Mouse (Mus musculus) testis, postnatal 10 days (tissue): ENCODE results near the gene Misp.

ENCODE experiments used
- DNase-seq: peaks from one replicate; pipeline ENCODE4 v3.0.0; 2021; ENCODE audit warnings: low spot score

Gene Misp

GRCm38 (mm10) chr10:79820782-79821181 is at the start of gene Misp:
Gene Misp, plus strand, starts transcription at chr10:79820989.
- no peak for DNase-seq

- DNase-seq: no peak
These were observed 48.5 kb upstream of the Misp start for GRCm38 (mm10) chr10:79772320-79772719.

GRCm38 (mm10) chr10:79773208-79773607 is 47.6 kb upstream of the Misp start:
- DNase-seq: no peak

GRCm38 (mm10) chr10:79774486-79775279 is 46.1 kb upstream of the Misp start:
- peak; percentile 86 for DNase-seq

GRCm38 (mm10) chr10:79777103-79777531 is 43.7 kb upstream of the Misp start, which contains the start of gene Fstl3:
Gene Fstl3, plus strand, starts transcription at chr10:79777272.
- DNase-seq: peak; percentile 71

GRCm38 (mm10) chr10:79778006-79778405 is 42.8 kb upstream of the Misp start:
- DNase-seq: peak; percentile 83

GRCm38 (mm10) chr10:79779193-79779592 is 41.6 kb upstream of the Misp start:
- DNase-seq: no peak

- DNase-seq: peak; percentile 99
These were observed 40.8 kb upstream of the Misp start for GRCm38 (mm10) chr10:79779784-79780663.

- peak; percentile 80 for DNase-seq
These were observed 40.1 kb upstream of the Misp start for GRCm38 (mm10) chr10:79780664-79781015.

- DNase-seq: no peak
These were observed 39.6 kb upstream of the Misp start for GRCm38 (mm10) chr10:79781139-79781538.

- DNase-seq: no peak
These were observed 38.8 kb upstream of the Misp start for GRCm38 (mm10) chr10:79781956-79782355.

- no peak for DNase-seq
These were observed 37.7 kb upstream of the Misp start for GRCm38 (mm10) chr10:79783050-79783449.

- DNase-seq: peak; percentile 75
These were observed 36.6 kb upstream of the Misp start for GRCm38 (mm10) chr10:79783920-79784800.

GRCm38 (mm10) chr10:79788386-79789158 is 32.2 kb upstream of the Misp start:
- peak; percentile 92 for DNase-seq

- no peak for DNase-seq
These were observed 31.2 kb upstream of the Misp start for GRCm38 (mm10) chr10:79789581-79789980.

GRCm38 (mm10) chr10:79790861-79791260 is 29.9 kb upstream of the Misp start, which contains the start of gene Prss57:
Gene Prss57, minus strand, starts transcription at chr10:79790961.
- no peak for DNase-seq

GRCm38 (mm10) chr10:79792339-79793040 is 28.3 kb upstream of the Misp start:
- no peak for DNase-seq

GRCm38 (mm10) chr10:79793051-79793737 is 27.6 kb upstream of the Misp start, which contains the start of gene Palm:
Gene Palm, plus strand, starts transcription at chr10:79793572.
- peak; percentile 91 for DNase-seq

GRCm38 (mm10) chr10:79793738-79794490 is 26.9 kb upstream of the Misp start:
- DNase-seq: no peak
